Mouse (Mus musculus) heart, postnatal 25 days (tissue): ENCODE results near the gene Ralb. TPM values are rescaled to one million over a fixed set of nuclear protein-coding genes. Genes with fewer than 3 reads are reported as not detected.

ENCODE experiments used
- DNase-seq: peaks from one replicate; pipeline ENCODE4 v3.0.0; 2022; ENCODE audit warnings: low spot score
- intact Hi-C: fragments of 180-260 bp; cut with DNase I; formaldehyde crosslinking; loops from one replicate; pipeline ENCODE4 v1.15.1; 2025
- total RNA-seq, 2 experiments: library from RNA; stranded (reverse); gene quantifications; 2 replicates each; pipeline ENCODE4 v1.2.3; 2021

The Ralb gene
- 10 to 100 TPM; 31.3 to 33.6 TPM for total RNA-seq

DNA sequence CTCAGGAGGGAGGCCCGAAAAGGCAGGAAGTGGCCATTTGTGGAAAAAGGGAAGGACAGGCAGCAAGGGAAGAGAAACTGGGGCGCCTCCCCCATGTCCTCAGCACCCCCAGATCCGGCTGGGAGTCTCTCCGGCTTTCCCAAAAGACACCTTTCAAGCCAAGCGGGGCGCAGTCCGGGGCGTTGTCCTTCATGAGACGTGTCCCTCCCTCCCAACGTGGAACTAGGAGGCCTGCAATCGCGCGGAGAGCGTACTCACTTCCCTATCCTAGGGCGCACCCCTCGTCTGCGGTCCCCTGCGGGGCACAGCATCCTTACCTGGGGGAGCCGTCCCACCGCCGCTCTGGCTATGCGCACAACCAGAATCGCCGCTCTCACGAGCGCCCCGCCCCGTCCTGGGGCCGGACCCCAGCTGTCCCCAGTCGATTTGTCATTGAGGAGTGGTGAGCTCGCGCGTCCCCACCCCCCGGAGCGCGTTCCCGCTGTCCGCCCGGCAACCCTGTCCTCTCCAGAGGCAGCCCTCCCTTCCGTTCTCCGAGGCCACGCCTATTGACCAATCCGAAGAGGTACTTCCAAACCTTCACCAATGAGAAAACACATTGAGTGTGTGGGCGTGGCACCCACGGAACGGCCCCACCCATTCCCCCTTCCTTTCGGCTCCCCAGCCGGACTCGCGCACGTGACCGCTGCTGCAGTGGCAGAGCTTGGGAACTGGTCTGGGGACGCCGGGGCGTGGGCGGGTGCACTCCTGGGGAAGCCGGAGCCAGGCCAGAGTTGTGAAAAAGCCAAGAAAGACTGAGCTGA, at the start of gene Ralb:
Gene Ralb, minus strand, starts transcription at position 535 of the 803 bp plus-strand sequence.
- intact Hi-C loops, result no loop called here
- DNase-seq, result peak; percentile 99

DNA sequence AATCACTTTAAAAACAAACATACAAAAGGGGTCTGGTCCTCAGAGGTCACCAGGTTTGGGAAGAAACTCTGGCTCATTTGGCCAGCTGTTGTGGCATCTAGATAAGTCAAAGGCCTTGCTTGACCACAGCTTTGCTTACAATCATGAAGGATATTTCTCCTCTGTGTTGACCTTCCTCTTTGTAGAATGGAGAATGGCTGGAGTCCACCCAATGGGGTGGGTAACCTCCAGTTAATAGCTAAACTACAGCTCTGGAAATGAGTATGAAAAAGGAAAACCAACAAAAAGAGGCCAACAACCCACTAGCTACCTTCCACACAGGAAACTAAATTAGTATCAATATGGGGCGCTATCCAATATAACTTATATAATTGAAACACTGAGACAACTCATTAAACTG, 47.1 kb upstream of the Ralb start:
- intact Hi-C loops, result no loop called here

DNA sequence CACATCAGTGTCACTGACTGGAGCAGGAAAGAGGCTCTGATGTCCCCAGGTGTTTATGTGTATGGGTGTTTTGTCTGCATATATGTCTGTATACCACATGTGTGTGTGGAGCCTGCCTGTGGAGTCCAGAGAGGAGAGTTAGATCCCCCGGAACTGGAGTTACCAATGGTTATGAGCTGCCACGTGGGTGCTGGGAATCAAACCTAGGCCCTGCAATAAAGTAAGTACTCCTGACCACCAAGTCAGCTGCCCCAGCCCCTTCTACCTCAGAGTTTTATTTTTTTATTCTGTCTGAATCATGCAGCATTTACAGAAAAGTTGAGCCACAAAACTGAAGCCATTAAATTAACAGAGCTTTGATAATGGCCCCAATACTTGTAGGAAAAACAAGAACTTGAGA, 45.5 kb upstream of the Ralb start:
- no peak for DNase-seq

More for the DNA sequence above, 47.1 kb upstream of the Ralb start:
- no peak for DNase-seq

DNA sequence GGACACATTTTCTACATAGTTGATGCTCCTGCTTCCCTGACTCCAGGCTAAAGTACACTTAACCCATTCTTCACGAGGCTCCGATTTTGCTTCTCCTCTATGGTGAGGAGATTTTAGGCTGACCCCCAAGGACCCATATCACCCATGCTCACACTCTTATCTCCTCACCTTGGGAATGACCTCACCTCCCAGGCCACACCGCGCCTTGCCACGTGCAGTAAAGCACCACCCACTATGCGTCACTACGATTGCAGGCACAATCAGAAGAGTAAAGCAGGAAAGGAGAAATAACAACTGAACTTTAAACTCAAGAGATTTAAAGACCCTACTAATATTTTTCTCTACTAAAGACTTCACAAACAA, 44.7 kb upstream of the Ralb start:
- DNase-seq, result no peak
- intact Hi-C loops, result loop anchor here (5.0 kb wide), 3 partner anchors 92 to 463 kb away; no protein-coding TSS in a partner anchor

More for the DNA sequence above, 45.5 kb upstream of the Ralb start:
- intact Hi-C loops, result no loop called here

DNA sequence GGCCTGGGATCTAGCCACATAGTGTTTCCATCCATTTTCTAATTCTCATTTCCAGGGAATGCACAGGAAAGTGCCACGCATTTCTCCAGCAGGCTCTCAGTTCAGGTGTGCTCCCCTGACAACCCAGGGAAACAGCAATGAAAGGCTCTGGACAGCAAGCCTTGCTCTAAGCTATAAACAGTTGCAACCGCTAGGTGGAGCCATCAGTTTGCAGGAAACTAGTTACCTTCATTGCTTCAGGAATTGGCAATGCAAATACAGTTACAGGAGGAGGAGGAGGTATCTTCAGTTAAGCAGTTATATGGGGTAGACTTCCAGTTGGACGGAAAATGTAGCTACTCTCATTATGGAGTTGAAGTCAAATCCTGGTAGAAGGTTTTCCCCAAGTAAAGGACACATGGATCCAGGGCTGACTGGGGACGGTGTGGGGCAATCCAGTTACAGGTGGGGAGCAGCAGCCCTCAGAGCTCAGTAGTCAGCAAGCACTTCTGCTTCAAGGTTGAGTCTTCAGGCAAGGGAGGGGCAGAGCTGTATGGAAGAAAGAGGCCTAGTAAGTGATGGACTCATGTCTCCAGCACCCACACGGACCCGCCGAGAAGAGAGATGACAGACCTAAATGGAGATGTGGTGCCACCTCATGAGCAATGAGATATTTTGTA, 44.2 kb upstream of the Ralb start:
- intact Hi-C loops, result loop anchor here (1.0 to 5.0 kb wide), 4 partner anchors 91 to 464 kb away; no protein-coding TSS in a partner anchor
- peak; percentile 29 for DNase-seq

DNA sequence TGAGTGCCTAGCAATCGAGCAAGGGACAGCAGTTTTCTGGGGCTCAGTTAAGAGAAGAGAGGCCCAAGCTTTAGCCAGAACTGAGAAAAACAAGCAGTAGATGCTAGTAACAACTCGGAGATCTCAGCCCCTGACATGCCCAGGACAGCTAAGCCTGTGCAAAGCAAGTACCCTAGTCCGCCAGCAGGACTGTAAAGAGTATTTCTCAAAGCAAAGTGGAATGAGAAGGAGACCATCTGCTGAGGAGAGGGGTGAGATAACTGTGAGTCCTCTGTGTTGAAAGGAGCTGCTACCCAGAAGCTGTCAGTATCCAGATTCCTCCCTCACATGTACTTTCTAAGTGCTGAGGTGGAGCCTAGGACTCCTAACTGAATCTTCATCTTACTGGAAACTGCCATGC, 41.9 kb upstream of the Ralb start:
- no peak for DNase-seq
- intact Hi-C loops, result loop anchor here (5.0 kb wide), 3 partner anchors 89 to 466 kb away; no protein-coding TSS in a partner anchor

DNA sequence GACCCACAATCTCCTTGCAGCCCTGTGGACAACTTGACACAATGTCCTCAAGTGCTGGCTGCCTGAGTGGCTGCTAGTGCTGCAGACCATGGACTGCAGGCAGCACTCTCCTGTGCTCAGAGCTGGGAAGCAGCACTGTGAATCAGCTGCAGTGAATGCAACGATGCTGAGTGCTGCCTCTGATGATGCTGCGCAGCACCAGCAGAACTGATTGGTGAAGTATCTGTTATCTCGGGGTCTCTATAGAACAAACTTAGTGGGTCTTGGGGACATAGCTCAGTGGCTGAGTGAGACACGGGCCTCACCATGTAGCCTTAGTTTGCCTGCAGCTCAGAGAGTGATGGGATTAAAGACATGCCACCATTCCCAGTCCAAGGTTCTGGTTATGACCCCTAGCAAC, 41.1 kb upstream of the Ralb start:
- intact Hi-C loops, result loop anchor here (5.0 kb wide), 3 partner anchors 88 to 467 kb away; no protein-coding TSS in a partner anchor
- DNase-seq, result no peak

DNA sequence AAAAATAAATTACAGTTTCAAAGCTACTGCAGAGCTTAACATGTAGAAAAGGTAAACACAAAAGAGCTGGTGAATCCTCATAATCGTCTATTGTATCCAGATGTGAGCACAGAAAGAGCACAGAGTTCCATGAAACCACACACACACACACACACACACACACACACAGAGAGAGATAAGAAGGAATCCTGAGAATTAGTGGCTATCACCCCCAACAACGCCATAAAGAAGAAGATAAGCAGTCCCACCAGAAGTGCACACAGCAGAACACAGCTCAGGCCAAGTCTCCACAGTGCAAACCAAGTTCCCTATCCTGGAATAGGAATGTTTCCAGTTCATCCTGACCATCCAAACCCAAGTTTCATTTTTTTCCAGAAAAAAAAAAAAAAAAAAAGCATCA, 40.6 kb upstream of the Ralb start:
- DNase-seq, result no peak
- intact Hi-C loops, result loop anchor here (5.0 kb wide), 3 partner anchors 88 to 467 kb away; no protein-coding TSS in a partner anchor

DNA sequence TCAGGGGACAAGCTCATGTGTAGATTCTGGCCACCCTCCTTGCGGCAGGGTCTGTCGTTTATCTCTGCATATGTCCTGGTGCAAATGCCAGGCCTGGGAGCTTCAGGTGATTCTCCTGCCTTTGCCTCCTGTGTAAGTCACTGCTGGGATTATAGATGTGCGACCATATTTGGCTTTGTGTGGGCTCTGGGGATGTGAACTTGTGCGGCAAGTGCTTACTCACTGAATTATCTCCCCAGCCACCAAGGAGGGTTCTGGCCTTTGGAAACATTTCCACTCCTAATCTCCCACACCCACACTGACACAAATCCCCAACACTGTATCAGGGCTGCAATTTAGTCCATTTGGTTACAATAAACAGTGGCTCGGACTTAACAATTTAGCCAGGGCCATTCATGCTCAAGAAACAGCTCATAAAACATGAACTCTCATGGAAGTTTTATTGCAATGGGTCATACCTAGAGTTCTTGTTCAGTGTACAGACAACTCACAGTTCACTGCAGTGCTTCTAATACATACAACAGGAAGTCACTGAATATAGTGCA, 40.1 kb upstream of the Ralb start:
- intact Hi-C loops, result loop anchor here (5.0 kb wide), 3 partner anchors 87 to 468 kb away; no protein-coding TSS in a partner anchor
- no peak for DNase-seq

DNA sequence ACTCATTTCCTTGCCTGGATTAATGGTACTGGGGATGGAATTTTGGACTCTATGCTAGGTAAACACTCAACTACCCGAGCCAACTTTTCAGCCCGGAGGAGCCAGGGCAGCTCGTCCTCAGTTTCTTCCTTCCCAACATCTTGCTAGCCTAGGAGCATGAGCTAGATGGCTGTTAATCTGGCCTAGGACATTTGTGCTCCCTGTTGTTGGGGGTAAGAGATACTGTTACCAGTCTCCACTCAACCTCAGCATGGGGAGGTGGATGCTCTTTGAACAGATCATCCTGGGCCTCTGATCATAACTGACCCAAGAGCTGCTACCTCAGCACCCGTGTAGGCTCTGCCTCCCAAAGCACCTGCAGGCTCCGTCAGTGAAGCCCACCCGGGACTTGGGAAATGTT, 38.7 kb upstream of the Ralb start:
- intact Hi-C loops, result no loop called here

DNA sequence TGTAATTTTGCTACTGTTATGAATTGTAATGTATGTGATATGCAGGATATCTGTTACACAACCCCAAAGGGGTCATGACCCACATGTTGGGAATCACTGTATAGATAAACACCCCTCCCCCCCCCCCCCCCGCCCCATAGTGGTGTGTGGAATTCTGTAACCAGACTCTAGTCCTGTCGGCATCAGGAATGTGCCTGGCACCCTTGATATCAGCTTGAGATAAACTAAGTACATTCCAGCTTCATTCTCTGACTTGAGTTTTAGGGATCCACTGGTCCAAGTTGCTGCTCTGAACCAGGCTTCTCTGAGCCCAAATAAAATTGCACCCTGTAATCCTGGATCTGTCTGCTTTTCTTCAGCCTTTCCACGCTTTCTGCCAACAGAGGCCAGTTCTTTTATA, 37.0 kb upstream of the Ralb start:
- intact Hi-C loops, result no loop called here
- DNase-seq, result no peak

More for the DNA sequence above, 38.7 kb upstream of the Ralb start:
- no peak for DNase-seq

DNA sequence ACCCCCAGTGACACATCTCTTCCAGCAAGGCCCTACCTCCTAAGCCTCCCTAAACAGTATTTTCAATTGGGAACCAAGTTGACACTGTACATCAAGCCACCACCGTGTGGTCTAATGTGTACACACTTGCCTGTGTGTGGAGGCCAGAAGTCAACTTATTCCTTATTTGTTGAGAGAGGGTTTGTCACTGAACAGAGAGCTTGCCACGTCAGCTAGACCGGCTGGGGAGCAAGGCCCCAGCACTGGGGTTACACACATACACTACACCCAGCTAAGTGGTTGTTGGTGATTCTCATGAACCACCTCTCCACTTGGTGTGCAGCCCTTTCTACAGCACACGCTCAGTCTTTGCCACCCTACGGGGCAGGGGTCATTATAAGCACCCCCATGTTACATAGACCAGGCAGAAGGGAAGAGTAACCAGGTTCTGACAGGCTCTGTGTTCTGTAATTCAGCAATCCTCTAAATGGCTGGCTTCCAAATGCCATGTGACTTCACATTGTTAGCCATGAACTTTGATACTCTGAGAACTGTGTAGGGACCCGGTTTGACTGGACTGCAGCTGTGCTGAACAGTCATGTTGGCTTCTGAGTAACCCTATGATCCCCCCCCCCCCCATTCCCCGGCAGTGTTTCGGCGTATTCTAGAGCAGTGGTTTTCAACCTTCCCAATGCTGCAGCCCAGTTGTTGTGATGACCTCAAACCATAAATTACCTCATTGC, 36.4 kb upstream of the Ralb start:
- intact Hi-C loops, result no loop called here

DNA sequence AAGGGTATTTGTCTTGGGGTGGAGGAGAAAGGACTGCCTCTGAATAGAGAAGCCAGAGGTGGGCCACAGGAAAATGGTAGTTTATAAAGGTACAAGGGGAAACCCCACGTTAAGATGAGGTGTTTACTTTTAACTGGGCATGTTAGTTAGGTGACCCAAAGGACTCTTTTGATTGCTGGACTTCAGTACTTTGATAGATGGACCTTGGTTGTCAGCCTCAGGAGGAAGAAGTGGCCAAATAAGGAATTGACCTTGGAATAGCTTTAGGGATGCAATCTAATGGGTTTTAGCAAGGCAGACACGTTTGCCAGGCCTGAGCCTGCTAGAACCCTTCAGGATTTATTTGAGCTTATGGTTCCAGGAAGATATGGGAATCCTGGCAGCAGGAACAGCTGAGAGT, 34.7 kb upstream of the Ralb start:
- intact Hi-C loops, result no loop called here
- DNase-seq, result no peak

More for the DNA sequence above, 36.4 kb upstream of the Ralb start:
- DNase-seq, result no peak

DNA sequence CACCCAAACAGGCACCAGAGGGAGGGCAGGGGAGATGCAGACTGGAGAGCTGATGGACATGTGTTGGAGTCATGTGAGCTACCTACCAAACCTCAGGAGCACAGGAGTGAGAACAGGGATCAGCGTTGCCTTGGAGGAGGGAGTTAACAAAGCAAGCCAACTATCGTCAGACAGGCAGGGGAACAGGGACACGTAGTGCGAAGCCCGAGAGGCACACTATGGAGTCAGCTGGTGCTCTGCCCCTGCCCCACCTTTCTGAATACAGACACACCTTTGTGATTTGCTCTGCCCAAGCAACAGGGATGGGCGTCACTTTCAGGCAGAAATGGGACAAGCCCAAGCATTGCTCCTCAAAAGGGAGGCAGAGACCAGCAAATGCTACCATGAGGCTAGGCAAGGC, 33.1 kb upstream of the Ralb start:
- DNase-seq, result no peak

DNA sequence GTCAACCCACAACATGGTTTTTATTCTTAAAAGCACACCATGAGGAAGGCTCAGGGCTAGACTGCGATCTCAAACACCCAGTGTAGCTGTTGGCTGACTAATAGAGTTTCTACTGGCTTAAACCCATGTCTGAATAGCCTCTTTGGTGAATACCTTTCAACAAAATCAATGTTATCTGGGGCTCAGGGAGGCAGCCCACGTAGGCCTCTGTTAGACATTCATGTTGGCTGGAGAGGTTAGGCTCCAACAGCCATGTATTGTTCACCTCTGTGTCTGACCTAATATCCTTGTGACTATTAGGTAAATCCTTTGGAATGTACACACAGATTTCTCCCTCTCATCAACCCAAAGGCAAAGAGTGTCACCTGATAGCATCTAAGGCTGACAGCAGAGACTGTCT, 31.5 kb upstream of the Ralb start:
- intact Hi-C loops, result no loop called here

More for the DNA sequence above, 33.1 kb upstream of the Ralb start:
- intact Hi-C loops, result no loop called here

DNA sequence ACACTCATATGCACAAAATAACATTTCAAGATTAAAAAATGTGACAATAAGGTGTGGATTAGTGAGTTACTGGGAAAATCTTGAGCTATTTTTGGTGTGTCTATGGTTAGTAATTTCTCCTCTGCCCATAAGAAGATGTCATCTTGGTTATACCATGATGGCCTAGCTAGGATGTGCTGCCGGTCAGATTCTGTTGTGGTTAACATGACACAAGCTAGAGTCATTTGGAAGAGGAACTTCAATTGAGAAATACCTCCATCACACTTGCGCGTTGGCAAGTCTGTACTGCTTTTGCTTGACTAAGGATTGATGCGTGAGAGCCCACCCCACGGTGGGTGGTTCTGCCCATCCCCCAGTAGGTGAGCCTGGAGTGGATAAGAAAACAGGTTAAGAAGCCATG, 29.7 kb upstream of the Ralb start:
- DNase-seq, result no peak
- intact Hi-C loops, result no loop called here

More for the DNA sequence above, 31.5 kb upstream of the Ralb start:
- DNase-seq, result no peak

DNA sequence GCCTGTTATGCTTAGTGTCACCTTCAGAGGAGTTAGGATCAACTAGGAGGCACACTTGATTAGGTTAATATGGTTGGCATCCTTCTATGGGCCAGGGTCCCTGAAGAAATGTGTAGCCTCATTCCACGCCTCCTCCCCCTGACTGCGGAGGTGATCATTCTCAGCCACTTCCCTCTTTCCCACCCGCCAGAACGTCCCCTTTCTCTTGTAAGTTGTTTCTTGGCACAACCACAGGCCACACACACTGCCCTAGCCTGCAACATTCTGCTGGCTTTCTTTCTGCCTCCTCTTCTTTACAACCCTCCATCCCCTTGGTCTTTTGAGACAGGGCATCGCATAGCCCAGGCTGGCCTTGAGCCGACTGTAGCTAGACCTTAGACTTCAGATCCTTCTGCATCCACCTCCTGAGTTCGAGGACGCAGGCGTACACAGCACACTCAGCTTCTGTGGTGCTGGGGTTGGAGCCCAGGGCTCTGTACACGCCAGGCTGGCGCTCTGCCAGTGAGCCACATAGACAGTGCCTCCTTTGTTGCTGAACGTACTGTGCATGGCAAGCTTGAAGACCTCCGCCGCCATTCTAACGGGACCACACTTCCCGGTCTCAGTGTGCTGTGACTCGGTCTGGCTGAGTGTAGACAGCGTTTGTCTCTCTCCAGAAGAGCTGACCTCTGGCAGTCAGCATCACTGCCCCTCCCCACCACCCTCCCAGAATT, 28.7 kb upstream of the Ralb start:
- DNase-seq, result no peak
- intact Hi-C loops, result no loop called here

DNA sequence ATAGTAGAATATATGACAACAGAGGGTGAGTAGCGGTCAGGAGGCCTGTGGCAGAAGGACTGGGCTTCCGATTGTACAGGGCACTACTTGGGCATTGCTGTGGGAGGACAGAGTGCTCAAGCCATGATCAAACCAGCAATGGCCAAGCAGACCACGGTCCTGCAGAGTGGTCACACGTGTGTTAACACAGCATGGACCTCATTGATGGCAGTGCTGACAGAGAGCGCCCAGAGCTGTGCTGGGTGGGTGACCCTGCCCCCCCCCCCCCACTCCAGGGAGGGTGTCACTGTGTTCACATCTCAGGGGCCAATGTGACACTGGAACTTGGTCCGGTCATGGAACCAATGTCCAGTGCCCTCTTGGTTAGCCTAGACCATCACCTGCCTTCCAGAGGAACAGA, 27.6 kb upstream of the Ralb start:
- intact Hi-C loops, result no loop called here
- no peak for DNase-seq

DNA sequence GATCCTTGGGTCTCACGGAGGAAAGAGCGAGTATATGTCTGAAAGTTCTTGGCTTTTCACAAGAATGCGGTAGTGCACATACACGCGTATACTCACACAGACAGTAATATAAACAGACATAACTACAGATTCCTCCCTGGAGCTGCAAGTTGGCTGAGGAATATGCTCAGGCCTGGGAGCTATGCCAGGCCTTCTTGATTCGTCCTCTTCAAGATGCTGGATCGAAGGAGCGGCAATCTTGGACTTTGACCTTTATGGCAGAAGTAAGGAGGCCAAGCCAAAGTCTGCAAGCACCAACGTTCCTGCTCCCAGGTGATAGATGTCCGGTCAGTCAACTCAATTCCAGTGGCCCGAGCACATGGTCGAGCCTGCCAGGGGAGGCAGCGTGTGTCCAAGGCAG, 26.3 kb upstream of the Ralb start:
- intact Hi-C loops, result no loop called here
- DNase-seq, result no peak
